Mouse (Mus musculus) left cerebral cortex, adult 2 months (tissue): ENCODE measurements around the gene Fkbp9. TPM values are rescaled to one million over a fixed set of nuclear protein-coding genes. Genes with fewer than 3 reads are reported as not detected.
"Not testable (repeated sequence)": the region's sequence is repeated elsewhere in the genome, so short reads cannot be mapped to it uniquely, and the experiment has no call there.

ENCODE experiments used
- DNase-seq, 2 experiments: peaks; one replicate each; pipeline ENCODE4 v3.0.0; 2021 to 2022; ENCODE audit warnings: low spot score in 2 of 2, mixed read lengths in 1 of 2; ENCODE audit errors: extremely low spot score in 1 of 2
- H3K27ac ChIP-seq: fragments of 200-600 bp; 2 replicates; pipeline ENCODE4 v1.8.1; 2022
- H3K4me3 ChIP-seq: fragments of 200-600 bp; 2 replicates; pipeline ENCODE4 v1.8.1; 2022
- CTCF ChIP-seq: fragments of 200-600 bp; IDR thresholded peaks from 2 replicates; pipeline ENCODE4 v1.8.1; 2022; ENCODE audit warnings: antibody characterized with exemption, mild to moderate bottlenecking, moderate library complexity
- intact Hi-C: fragments of 180-260 bp; cut with DNase I; formaldehyde crosslinking; loops from one replicate; pipeline ENCODE4 v1.15.1; 2025
- total RNA-seq, 2 experiments: library from RNA; stranded (reverse); gene quantifications; 2 replicates each; pipeline ENCODE4 v1.2.3; 2021

The Fkbp9 gene
- total RNA-seq, 2 experiments from 2014 or later, result 25.9 to 26.6 TPM

DNA sequence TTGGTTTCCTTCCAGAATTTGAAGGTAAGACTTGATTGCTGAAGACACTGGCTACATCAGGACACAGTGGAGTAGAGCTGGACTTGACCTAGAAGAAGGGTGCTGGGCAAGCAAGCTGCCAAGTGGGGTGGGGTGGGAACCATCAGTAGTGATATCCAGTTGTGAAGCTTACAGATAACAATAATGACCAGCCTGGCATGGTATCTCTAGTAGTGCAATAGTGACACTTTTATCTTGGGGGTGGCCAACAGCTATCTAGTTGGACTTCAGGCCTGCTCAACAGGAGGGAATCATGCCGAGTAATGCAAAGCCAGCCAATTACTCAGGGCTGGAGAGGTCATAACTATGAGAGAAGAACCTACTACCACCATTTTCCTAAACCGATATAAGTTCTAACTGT, 12.5 kb downstream of the Fkbp9 start:
- intact Hi-C loops, result no loop called here
- no peak for TF ChIP-seq CTCF
- no peak for DNase-seq
- Histone ChIP-seq H3K4me3 (no peak overlapping the region), H3K27ac (no peak overlapping the region)

GRCm38 (mm10) chr6:56848974-56849373, 17.1 kb downstream of the Fkbp9 start:
- intact Hi-C loops, result no loop called here
- TF ChIP-seq CTCF, result no peak
- no peak overlapping the region for H3K4me3 ChIP-seq
- DNase-seq, result no peak
- H3K27ac ChIP-seq, result no peak overlapping the region

GRCm38 (mm10) chr6:56850315-56850714, 18.5 kb downstream of the Fkbp9 start:
- TF ChIP-seq CTCF, result peak; percentile 59
- intact Hi-C loops, result no loop called here

DNA sequence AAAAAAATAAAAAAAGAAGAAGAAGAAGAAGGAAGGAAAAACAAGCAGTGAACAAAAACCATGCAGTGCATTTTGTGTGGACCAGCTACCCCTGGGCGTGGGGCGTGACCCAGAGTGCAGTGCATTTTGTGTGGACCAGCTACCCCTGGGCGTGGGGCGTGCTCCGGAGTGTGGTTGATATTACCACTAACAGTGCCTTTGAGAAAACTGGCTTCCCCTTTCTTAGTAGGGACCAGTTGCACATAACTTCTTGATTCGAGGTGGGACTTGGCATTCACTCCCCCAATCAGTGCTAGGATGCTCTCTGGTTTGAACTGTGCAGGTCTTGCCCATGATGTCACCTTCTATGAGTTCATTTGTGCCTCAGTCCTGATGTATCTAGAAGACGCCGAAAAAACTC, 22.9 kb downstream of the Fkbp9 start:
- no peak for DNase-seq
- no peak overlapping the region for H3K4me3 ChIP-seq
- intact Hi-C loops, result no loop called here
- no peak for TF ChIP-seq CTCF
- H3K27ac ChIP-seq, result no peak overlapping the region

More at GRCm38 (mm10) chr6:56850315-56850714, 18.5 kb downstream of the Fkbp9 start:
- DNase-seq, result peak in 1 of 2 experiments; percentile 20
- no peak overlapping the region for H3K27ac ChIP-seq
- no peak overlapping the region for H3K4me3 ChIP-seq

DNA sequence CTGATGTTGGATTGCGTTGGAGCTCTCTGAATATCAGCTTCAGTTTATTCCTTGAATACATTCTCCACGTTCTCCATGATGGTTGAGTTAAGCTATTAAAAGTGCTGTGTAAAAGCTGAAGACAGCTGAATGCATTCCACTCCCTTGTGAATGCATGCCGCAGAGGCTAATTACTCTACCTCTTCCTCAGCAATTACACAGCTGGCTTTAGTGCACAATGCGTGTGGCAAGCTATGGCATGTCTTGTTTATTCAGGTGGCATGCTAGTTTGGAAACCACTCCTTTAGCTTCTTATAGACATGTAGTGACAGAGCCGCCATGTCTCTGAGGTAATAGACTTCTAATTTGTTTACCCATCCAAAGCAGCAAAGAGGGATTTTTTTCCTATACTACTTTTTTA, 24.9 kb downstream of the Fkbp9 start:
- no peak for TF ChIP-seq CTCF
- H3K27ac ChIP-seq, result no peak overlapping the region
- no peak overlapping the region for H3K4me3 ChIP-seq
- intact Hi-C loops, result no loop called here
- no peak for DNase-seq

GRCm38 (mm10) chr6:56860205-56860848, 28.5 kb downstream of the Fkbp9 start:
- intact Hi-C loops, result no loop called here
- no peak for DNase-seq
- no peak for TF ChIP-seq CTCF
- Histone ChIP-seq H3K4me3 (no peak overlapping the region), H3K27ac (no peak overlapping the region)

DNA sequence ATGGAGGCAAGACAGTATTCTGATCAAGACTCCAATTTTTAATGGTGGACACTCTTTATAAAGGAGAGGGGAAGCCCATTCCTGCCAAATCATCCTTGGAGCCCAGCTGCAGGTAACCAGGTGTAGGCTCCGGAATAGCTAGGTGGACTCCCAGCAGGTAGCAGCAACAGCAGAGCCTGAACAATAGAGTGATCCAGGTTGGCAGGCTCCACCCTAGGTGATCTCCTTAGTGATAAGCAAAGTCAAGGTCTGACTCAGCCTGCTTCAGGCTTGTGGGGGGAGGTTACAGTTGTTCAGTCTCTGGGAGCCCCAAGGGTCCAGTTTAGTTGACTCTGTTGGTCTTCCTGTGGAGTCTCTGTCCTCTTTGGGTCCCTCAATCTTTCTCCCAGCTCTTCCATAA, 35.0 kb downstream of the Fkbp9 start:
- intact Hi-C loops, H3K4me3 ChIP-seq, DNase-seq: not testable (repeated sequence)

DNA sequence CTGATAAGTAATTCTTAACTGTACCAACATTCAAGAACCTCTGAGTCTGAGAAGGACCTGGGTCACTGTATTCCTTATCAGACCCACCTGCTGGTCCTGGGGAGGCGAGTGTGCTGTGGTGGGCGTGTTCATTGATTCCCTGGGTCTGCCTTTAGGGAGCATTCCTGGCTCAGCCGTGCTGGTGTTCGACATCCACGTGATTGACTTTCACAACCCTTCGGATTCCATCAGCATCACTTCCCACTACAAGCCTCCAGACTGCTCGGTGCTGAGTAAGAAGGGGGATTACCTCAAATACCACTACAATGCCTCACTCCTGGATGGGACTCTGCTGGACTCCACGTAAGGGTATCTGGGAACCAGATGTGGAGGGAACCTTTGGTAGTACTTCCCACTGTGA, 36.7 kb downstream of the Fkbp9 start:
- DNase-seq, result no peak
- intact Hi-C loops, result no loop called here
- H3K27ac ChIP-seq, result no peak overlapping the region
- no peak for TF ChIP-seq CTCF
- no peak overlapping the region for H3K4me3 ChIP-seq

More for the DNA sequence above, 35.0 kb downstream of the Fkbp9 start:
- not testable (repeated sequence) for H3K27ac ChIP-seq

GRCm38 (mm10) chr6:56870027-56870426, 38.2 kb downstream of the Fkbp9 start:
- no peak for DNase-seq
- H3K27ac ChIP-seq, result no peak overlapping the region
- TF ChIP-seq CTCF, result no peak
- H3K4me3 ChIP-seq, result no peak overlapping the region
- intact Hi-C loops, result no loop called here

DNA sequence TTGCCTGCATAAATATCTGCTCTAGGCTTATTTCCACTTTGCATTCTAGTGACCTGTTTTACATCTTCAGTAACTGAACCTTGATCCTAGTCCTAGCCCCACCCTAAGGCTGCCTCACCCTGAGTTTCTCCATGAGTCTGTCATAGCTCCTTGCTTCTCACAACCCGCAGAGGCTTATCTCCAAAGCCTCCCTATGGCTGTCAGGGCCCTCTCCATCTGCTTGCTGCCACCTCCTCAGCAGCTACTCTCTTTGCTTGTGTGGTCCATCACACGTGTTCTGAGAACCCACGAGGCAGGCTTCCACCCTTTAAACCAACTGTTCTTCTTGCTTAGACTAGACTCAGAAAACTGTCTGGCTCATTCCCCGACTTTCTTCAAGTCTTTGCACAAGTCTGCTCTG, 45.0 kb downstream of the Fkbp9 start:
- no peak for TF ChIP-seq CTCF
- peak in 1 of 2 experiments; percentile 21 for DNase-seq
- intact Hi-C loops, result no loop called here
- no peak overlapping the region for H3K4me3 ChIP-seq
- H3K27ac ChIP-seq, result 0 out of 2 replicates have a peak overlapping the region, but pooled peaks have one; percentile 24

DNA sequence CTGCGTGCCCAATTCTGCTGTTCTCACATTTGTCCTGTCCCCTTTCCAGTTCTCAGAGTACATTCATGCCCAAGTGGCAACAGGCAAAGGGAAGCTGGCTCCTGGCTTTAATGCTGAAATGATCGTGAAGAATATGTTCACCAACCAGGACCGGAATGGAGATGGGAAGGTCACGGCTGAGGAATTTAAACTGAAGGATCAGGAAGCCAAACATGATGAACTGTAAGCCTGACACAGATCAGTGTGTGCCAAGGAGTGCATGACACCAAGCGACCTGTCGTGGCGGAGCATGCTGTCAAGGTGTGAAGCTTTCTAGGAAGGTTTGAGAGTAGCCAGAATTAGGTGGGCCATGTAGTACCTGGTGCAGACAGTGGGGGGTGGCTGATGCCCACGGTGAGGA, 46.1 kb downstream of the Fkbp9 start:
- no peak overlapping the region for H3K27ac ChIP-seq
- no peak overlapping the region for H3K4me3 ChIP-seq
- intact Hi-C loops, result no loop called here
- TF ChIP-seq CTCF, result no peak
- no peak for DNase-seq

- Histone ChIP-seq H3K27ac (no peak overlapping the region), H3K4me3 (no peak overlapping the region)
- intact Hi-C loops, result no loop called here
- TF ChIP-seq CTCF, result no peak
- DNase-seq, result no peak
These were observed 47.6 kb downstream of the Fkbp9 start for GRCm38 (mm10) chr6:56879352-56879955.

- no peak for DNase-seq
- Histone ChIP-seq H3K4me3 (no peak overlapping the region), H3K27ac (no peak overlapping the region)
- intact Hi-C loops, result loop anchor here (10.0 kb wide), 1 partner anchor 164 kb away; no protein-coding TSS in a partner anchor
- no peak for TF ChIP-seq CTCF
These were observed 56.7 kb downstream of the Fkbp9 start for GRCm38 (mm10) chr6:56888561-56888960.
